Mouse (Mus musculus) ES-Bruce4 (cell line): ENCODE results near the gene Cfl1.

Experiments
- EP300 ChIP-seq: IDR thresholded peaks from 2 replicates; pipeline ENCODE4 v1.6.1; 2011; ENCODE audit warnings: low read depth, low read length; ENCODE audit not compliant: insufficient read depth
- POLR2A ChIP-seq: IDR thresholded peaks from one replicate; pipeline ENCODE4 v1.8.1; 2011; ENCODE audit warnings: low read length; ENCODE audit not compliant: insufficient read depth

DNA sequence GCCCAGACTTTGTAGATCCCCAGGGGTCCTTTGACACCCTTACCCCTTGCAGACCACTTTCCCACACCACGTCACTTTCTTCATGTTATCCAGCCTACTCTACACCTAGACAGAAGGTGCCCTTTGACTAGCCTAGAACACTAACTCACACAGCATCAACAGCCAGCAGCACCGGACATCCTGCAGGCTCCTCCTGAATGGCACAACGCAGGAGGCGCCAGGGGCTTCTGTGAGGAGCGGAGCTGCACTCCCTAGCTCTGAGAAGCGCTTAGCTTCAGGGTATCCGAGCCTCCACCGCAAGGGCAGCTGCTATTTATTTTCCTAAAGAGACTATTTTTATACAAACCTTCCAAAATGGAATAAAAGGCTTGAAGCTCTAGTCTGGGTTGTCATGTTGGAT is 34.7 kb upstream of the Cfl1 start:
- TF ChIP-seq POLR2A (no peak), EP300 (no peak)
